Mouse (Mus musculus): ENCODE measurements around the gene Ninl.

DNA sequence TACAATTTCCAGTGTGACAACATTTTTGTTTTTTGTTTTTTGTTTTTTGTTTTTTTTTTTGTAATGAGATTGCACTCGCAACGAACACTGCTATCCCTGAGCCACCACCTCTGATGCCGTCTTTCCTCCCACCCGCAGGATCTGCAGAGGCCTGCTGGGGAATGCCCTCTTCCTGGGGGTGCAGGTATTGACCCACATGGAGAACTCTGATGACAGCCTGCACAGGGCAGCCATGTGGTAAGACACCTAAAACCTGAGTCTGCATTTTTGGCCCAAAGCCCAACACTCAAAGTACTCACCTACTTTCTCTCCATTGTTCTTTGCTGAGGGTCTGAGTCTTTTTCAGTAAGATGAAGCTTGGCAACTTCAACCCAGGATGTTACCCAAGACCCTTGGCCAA, 104.5 kb downstream of the Ninl start:
- no peak for TF ChIP-seq POLR2A (IDR thresholded peaks at IDR 0.05; ENCODE audit: low read depth, low read length)
- no peak for TF ChIP-seq CTCF (IDR thresholded peaks at IDR 0.05; ENCODE audit: borderline replicate concordance, insufficient read depth, low read length)
